Mouse (Mus musculus): ENCODE data around the gene Fau. TPM values are rescaled to one million over a fixed set of nuclear protein-coding genes. Genes with fewer than 3 reads are reported as not detected.

Gene Fau
- 2,048 and 2,675 TPM in 2 replicates for polyA plus RNA-seq (2012; ENCODE audit: low replicate concordance)

DNA sequence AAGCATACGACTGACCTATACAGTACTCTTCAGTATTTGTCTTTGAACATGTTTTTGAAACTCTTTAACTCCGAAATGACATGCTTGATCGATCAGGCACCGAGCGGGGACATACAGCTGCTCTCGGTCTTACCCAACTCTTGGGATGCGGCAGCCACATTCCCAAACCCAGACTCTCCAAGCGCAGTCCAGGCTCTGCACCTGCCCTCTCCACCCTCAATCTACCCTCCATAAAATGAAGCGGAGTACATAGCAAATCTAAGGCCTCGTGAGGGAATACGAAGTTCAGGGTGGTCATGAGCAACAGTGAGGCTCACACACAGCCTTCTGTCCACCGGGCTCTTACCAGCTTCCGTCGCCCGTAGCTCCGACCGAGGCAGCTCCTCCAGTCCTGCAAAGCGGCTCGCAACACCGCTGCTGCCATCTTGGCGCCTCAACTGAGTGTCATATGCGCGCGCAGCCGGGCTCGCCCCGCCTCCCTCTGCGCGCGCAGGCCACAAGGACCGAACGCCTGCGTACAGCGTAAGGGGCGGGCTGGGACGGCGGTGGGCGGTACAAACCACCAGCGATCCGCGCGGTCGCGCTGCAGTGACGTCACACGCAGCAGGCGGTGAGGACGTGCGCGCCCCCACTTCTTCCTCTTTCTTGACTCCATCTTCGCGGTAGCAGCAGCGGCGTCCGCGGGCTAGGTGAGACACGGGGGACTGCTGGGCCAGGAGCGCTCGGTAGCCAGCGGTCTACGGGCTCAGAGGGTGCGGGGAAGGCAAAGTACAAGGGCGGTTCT is at the start of gene Fau, which contains the start of gene Mrpl49:
TSS of gene Fau (plus strand) at position 532 of the 784 bp plus-strand sequence.
TSS of gene Mrpl49 (minus strand) at position 473 of the 784 bp plus-strand sequence.

DNA sequence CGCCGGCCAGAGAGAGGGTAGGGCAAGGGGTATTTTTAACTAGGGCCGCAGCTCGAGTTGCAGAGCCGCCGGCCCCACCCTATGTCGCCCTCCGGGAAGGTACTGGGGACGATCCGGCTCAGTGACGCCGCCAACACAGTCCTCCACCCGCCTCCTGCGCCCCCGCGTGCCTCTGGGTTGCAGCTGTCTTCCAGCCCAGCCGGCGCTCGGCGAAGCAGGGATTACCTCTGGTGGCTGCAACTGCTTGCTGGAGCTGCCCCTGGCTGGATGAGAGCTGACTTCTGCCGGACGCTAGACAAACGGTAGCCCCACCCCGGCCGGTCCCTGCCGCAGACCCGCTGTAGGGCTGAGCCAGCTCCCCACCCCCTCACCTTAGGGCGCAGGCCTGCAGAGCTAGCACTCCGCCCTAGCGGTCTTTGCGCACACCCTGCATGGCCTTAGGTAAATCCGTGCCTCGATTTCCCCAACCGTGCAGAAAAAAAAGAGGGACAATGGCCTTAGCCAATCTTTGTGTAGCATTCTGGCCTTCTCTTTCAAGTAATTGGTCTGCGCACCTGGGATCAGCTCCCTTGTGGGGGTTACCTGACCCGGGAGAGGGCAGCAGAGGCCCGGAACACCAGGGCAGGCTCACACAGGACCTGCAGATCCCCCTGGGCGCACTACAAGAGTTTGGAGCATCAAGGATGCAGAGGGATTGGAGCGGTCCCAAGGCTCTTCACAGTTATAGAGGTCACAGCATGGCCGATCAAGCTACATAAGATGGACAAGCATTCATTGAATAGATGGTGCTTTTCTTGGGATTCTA is 41.9 kb upstream of the Fau start, which contains the start of gene Capn1:
TSS of gene Capn1 (minus strand) at position 387 of the 805 bp plus-strand sequence.

DNA sequence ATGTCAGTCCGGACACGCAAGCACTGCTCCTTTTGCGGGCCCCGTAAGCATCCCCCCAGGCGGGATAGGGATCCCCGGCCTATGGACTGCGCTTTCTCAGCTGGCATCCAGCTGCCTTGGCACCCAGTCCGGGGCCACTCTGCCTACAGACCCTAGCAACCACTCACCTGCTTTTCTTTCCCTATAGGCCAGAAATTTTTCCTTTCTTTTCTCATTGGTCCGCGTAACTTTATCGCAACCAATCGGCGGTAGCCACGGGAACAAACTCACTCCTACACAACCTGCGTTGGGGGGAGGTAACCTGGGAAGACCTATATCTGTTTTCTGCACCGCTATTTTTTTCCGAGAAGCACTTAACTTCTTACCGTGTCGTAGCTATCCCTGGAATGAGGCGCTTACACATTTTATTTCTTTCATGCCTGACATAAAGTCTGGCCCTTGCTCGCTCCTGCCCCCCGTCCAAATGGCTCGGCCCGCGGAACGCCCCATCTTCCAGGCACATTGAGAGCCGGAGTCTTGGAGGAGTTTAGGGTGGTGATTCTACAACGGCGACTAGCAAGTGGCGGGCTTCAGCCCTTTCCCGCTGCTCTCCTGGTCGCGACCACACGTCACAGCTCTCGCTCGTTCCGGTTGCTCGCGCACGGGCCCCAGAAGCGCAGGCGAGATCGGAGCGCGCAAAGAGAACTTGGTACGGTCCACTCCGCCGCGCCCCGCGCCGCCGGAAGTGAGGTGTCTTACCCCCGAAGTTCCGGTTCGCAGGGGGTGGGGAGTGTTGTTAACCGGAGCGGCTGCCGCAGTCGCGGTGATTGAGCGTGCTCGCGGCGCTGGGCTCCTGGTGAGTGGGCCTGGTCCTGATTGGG is 11.1 kb upstream of the Fau start, which contains the start of gene Syvn1:
TSS of gene Syvn1 (plus strand) at position 283 of the 860 bp plus-strand sequence.

DNA sequence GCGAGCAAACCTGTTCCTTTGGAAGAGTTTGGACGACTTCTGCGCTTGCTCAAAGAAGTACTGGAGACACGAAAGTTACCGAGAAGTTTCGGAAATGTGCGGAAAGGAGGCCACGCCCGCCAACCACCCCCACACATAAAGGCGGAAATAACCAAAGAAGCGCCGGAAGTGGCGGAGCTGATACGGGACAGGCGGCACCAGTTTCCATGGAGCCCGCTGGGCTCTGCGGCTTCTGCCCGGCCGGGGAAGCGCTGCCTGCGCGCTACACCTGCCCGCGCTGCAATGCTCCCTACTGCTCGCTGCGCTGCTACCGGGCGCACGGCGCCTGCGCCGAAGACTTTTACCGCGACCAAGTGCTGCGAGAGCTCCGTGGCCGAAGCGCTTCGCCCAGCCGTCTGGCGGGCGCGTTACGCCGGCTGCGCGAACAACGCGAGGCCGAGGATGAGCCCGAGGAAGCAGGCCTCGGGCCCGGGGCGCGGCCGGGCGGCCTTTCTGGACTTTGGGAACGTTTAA is 3.4 kb downstream of the Fau start, which contains the start of gene Znhit2:
TSS of gene Znhit2 (plus strand) at position 172 of the 513 bp plus-strand sequence.

DNA sequence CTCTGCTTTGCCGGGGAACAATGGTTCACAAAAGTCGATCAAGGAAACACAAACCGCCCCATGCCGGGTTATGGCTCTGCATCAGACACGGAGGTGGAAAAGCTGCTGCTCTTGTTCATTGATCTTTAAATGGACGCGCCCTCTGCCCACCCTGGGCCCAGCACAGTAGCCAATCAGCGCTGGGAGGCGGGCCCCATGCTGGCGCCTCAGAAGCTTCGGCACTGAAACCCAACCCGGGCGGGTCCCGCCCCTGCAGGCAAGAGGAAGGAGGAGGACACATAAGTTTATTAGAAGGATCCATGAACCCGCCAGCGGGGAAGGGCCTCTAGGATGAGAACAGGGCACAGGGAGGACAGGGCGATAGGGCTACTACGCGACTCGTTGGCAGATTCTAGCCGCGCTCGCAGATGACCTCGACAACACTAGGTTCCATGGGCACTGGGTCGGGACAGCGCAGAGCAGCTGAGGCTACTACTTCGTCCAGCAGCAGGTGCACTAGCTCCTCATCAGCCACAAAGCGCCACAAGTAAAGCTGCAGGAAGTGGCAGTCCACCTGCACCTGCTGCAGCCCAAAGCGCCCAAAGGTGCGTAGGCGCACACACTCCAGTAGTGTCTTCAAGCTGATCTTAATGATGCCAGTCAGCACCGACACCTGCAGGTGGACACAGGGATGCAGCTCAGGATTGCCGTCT is 10.2 kb downstream of the Fau start, which contains the start of gene Tm7sf2:
TSS of gene Tm7sf2 (minus strand) at position 650 of the 692 bp plus-strand sequence.

DNA sequence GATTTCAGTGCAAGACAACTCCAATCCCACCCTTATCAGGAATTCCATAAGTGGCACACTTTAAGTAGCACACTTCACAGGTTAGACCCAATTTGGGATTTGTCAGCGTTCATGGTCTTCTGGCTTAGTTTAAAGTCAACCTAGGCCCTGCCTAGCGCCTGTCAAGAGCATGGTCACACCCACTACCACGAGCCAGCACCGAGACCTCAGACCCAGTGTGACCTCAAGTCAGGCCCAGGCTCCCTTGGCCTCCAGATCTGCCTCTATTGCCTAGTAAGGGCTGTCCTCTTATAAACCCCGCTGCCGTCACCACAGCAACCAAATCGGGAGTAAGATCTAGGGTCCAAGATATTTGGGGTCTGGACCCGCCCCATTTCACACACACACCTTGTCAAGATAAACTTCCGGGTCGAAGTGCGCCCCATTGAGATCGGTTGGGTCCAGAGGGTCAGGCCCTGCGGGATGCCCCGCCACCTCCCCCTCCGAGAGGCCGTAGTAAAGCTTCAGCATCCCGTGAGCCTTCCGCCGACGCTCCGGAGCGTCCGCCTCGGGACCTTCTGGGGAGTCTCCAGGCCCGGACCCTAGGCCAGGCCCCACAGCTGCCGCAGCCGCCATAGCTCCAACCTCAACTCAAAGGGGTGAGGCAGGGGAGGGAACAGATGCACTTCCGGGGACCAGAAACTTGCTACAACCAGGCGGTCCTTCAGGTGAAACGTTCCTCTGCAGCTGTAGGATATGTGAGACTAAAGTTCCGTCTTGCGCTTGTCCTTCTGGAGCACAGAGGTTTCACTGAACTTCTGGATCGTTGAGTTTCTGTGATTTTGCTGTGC is 19.1 kb downstream of the Fau start, which contains the start of gene Vps51:
TSS of gene Vps51 (minus strand) at position 668 of the 830 bp plus-strand sequence.

DNA sequence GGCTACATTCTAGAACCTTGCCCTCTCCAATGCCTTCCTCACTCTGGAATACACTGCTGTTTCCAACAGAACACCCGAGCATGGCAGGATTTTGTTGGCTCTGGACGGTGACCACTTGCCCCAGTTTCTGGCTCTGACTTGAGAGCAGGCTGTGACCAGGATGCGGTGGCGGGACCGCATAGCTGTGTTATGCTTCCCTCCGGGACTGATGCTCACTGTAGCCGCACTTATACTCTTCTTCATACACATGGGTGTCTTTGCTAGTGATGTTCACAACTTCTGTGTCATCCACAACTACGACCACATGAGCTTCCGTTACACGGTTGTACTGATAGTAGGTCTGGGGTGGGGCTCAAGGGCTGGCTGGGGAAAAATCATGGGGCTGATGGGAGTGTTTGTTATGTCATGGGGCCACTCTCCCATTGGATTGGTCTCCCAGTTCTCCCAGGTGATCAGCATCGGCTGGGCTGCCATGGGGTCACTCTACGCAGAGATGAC is 22.4 kb downstream of the Fau start, which contains the start of gene Tmem262:
TSS of gene Tmem262 (plus strand) at position 51 of the 498 bp plus-strand sequence.

DNA sequence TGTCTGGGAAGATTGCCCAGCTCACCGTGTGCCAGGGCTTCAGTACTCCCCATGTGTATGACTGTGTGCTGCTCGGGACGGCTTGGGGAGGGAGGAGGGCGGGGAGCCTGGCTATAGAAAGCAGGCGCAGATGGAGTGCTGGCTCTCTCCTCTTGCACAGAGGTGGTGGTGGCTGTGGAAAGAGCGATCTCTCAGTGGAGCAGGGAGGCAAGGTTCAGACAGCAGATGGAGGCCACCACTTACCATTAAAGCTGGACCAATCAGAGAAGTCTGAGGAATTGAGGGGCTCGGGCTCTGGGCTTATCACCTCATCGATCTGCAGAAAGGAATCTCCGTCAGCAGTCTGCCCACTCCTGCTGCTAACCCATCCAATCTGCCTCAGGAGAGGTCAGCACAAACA is 24.5 kb downstream of the Fau start, which contains the start of gene Gm28374:
TSS of gene Gm28374 (minus strand) at position 101 of the 400 bp plus-strand sequence.

DNA sequence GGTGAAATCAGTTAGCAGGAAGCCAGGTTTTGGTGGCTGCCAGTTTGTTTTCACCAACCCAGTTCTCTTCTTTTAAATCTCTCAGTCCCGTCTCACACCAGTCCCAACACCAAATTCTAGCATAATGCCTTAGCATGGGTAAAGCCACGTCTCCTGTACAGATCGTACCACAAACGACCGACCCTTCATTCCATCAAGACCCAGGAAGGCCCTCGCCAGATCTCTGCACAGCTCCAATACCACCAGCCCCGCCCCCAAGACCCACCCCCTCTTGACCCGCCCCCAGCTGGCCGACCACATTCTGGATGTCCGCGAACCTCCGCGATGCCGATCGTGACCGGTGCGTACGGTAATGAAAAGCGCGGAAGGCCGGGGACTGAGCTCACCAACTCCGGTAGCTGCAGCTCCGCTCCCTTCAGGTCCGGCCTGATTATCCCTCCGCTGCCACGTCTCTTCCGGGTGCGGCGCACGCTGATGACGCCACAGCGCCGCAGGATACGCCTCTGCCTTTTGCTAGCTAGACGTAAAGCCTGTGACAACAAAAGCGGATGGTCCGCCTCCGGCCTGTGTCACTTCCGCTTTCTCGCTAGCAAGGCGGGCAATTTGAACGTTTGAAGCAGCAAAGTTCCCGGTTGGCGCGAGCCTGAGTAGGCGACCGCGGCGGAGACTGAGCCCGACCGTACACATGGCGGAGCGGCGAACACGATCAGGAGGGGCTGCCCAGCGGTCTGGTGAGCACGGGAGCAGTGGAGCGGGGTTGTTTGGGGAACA is 27.0 kb downstream of the Fau start, which contains the start of the genes Zfpl1 and Cdca5:
TSS of gene Zfpl1 (minus strand) at position 479 of the 771 bp plus-strand sequence.
TSS of gene Cdca5 (plus strand) at position 506 of the 771 bp plus-strand sequence.

DNA sequence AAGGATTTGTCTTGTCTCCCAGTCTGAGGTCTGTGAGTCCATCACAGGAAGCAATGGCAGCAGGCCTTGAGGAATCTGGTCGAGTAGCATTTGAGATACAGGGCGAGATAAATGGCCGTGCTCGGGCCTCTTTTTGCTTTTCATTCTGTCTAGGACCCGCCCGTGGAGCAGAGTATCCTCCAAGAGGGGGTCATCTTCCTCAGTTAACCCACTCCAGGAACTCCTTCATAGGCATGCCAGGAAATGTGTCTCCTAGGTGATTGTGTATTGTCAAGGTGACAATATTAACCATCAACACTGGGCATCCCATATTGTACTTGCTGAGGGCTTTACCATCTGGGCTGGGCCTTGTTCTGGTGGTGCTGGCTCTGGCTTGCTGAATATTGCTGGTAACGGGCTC is 36.5 kb downstream of the Fau start, which contains the start of gene AC131692.1:
TSS of gene AC131692.1 (plus strand) at position 301 of the 400 bp plus-strand sequence.

DNA sequence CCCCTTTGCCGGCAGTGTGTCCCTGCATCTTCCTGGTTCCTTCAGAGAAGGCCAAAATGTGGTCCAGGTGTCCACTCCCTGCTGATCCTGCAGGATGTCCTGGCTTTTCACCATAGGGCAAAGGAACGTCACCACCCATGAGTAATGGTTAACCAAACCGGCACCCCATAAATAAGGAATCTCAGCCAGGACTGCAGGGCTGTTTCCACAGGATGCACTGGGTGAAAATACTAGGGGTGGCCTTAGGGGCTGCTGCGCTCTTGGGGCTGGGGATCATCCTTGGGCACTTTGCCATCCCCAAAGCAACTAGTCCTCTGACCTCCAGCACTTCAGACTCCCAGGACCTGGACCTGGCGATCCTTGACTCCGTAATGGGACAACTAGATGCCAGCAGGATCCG is 47.9 kb downstream of the Fau start, which contains the start of gene Naaladl1:
TSS of gene Naaladl1 (plus strand) at position 197 of the 400 bp plus-strand sequence.

Other genes starting within 250 kb of the Fau start
- gene Frmd8, start 182.6 kb upstream of the Fau start, polyA plus RNA-seq (2012; ENCODE audit: low replicate concordance) = 18.0 and 18.2 TPM in 2 replicates
- 0.65 and 5.0 TPM in 2 replicates for gene Slc25a45, start 180.0 kb upstream of the Fau start, polyA plus RNA-seq (2012; ENCODE audit: low replicate concordance)
- gene Tigd3, start 163.7 kb upstream of the Fau start, polyA plus RNA-seq (2012; ENCODE audit: low replicate concordance) = 1.4 and 2.3 TPM in 2 replicates
- 15.3 and 54.9 TPM in 2 replicates for gene Dpf2, start 144.8 kb upstream of the Fau start, polyA plus RNA-seq (2012; ENCODE audit: low replicate concordance)
- gene Cdc42ep2, start 133.0 kb upstream of the Fau start, polyA plus RNA-seq (2012; ENCODE audit: low replicate concordance) = 1.8 and 1.9 TPM in 2 replicates
- 42.9 and 62.3 TPM in 2 replicates for gene Pola2, start 93.6 kb upstream of the Fau start, polyA plus RNA-seq (2012; ENCODE audit: low replicate concordance)
- not detected in 2 replicates for gene Slc22a20, start 71.7 kb upstream of the Fau start, polyA plus RNA-seq (2012; ENCODE audit: low replicate concordance)
- 74.6 and 291 TPM in 2 replicates for gene Capn1, start 41.9 kb upstream of the Fau start, polyA plus RNA-seq (2012; ENCODE audit: low replicate concordance)
- gene Syvn1, start 11.3 kb upstream of the Fau start, polyA plus RNA-seq (2012; ENCODE audit: low replicate concordance) = 304 and 363 TPM in 2 replicates
- gene Mrpl49, start 59 bp upstream of the Fau start, polyA plus RNA-seq (2012; ENCODE audit: low replicate concordance) = 36.6 and 41.0 TPM in 2 replicates
- gene Znhit2, start 3.3 kb downstream of the Fau start, polyA plus RNA-seq (2012; ENCODE audit: low replicate concordance) = 70.2 and 84.6 TPM in 2 replicates
- gene Tm7sf2, start 10.5 kb downstream of the Fau start, polyA plus RNA-seq (2012; ENCODE audit: low replicate concordance) = 15.8 and 19.5 TPM in 2 replicates
- 35.5 and 99.7 TPM in 2 replicates for gene Vps51, start 19.4 kb downstream of the Fau start, polyA plus RNA-seq (2012; ENCODE audit: low replicate concordance)
- not detected in 2 replicates for gene Tmem262, start 22.2 kb downstream of the Fau start, polyA plus RNA-seq (2012; ENCODE audit: low replicate concordance)
- 0.28 and 0.30 TPM in 2 replicates for gene Gm28374, start 24.4 kb downstream of the Fau start, polyA plus RNA-seq (2012; ENCODE audit: low replicate concordance)
- 50.1 and 66.4 TPM in 2 replicates for gene Zfpl1, start 27.1 kb downstream of the Fau start, polyA plus RNA-seq (2012; ENCODE audit: low replicate concordance)
- gene Cdca5, start 27.1 kb downstream of the Fau start, polyA plus RNA-seq (2012; ENCODE audit: low replicate concordance) = 7.7 and 8.7 TPM in 2 replicates
- gene AC131692.1, start 36.6 kb downstream of the Fau start, polyA plus RNA-seq (2012; ENCODE audit: low replicate concordance) = 3.5 and 18.8 TPM in 2 replicates
- 0.20 and 0.93 TPM in 2 replicates for gene Naaladl1, start 47.9 kb downstream of the Fau start, polyA plus RNA-seq (2012; ENCODE audit: low replicate concordance)
- 87.4 and 104 TPM in 2 replicates for gene Sac3d1, start 60.8 kb downstream of the Fau start, polyA plus RNA-seq (2012; ENCODE audit: low replicate concordance)
- 197 and 367 TPM in 2 replicates for gene Snx15, start 70.5 kb downstream of the Fau start, polyA plus RNA-seq (2012; ENCODE audit: low replicate concordance)
- gene Batf2, start 83.1 kb downstream of the Fau start, polyA plus RNA-seq (2012; ENCODE audit: low replicate concordance) = 0.21 and 2.0 TPM in 2 replicates
- 33.5 and 55.6 TPM in 2 replicates for gene Arl2, start 83.7 kb downstream of the Fau start, polyA plus RNA-seq (2012; ENCODE audit: low replicate concordance)
- gene Majin, start 126.5 kb downstream of the Fau start, polyA plus RNA-seq (2012; ENCODE audit: low replicate concordance) = not detected in 2 replicates
- gene Gpha2, start 168.5 kb downstream of the Fau start, polyA plus RNA-seq (2012; ENCODE audit: low replicate concordance) = not detected in 2 replicates
- 283 and 355 TPM in 2 replicates for gene Ppp2r5b, start 178.0 kb downstream of the Fau start, polyA plus RNA-seq (2012; ENCODE audit: low replicate concordance)
- gene Atg2a, start 183.8 kb downstream of the Fau start, polyA plus RNA-seq (2012; ENCODE audit: low replicate concordance) = 79.9 and 150 TPM in 2 replicates
- 333 and 398 TPM in 2 replicates for gene Ehd1, start 218.9 kb downstream of the Fau start, polyA plus RNA-seq (2012; ENCODE audit: low replicate concordance)
- 12.1 and 13.6 TPM in 2 replicates for gene Cdc42bpg, start 248.6 kb downstream of the Fau start, polyA plus RNA-seq (2012; ENCODE audit: low replicate concordance)

Data from leukemia stem cell, adult 10-12 weeks (primary cell).